Mouse (Mus musculus) erythroblast, embryonic 14.5 days (primary cell): ENCODE measurements around the gene Pax6. TPM values are rescaled to one million over a fixed set of nuclear protein-coding genes. Genes with fewer than 3 reads are reported as not detected.

ENCODE experiments used
- H3K27me3 ChIP-seq: 2 replicates; pipeline ENCODE4 v1.6.1; 2012; ENCODE audit warnings: inconsistent platforms; ENCODE audit not compliant: control insufficient read depth
- H3K36me3 ChIP-seq: 2 replicates; pipeline ENCODE4 v1.6.1; 2012; ENCODE audit warnings: mild to moderate bottlenecking, inconsistent platforms; ENCODE audit not compliant: control insufficient read depth
- H3K4me1 ChIP-seq: 2 replicates; pipeline ENCODE4 v1.6.1; 2012; ENCODE audit warnings: inconsistent platforms; ENCODE audit not compliant: control insufficient read depth
- H3K4me3 ChIP-seq: replicated peaks from 2 replicates; pipeline ENCODE3; 2012; ENCODE audit warnings: moderate library complexity, mild to moderate bottlenecking, inconsistent platforms
- H3K9me3 ChIP-seq: 2 replicates; pipeline ENCODE4 v1.6.1; 2012; ENCODE audit warnings: low read length, inconsistent platforms, mixed read lengths; ENCODE audit not compliant: control insufficient read depth
- GATA1 ChIP-seq: IDR thresholded peaks from 2 replicates; pipeline ENCODE4 v1.6.1; 2012; ENCODE audit warnings: low read length, inconsistent platforms, mixed read lengths
- TAL1 ChIP-seq: IDR thresholded peaks from 3 replicates; pipeline ENCODE4 v1.6.1; 2012; ENCODE audit warnings: low read length, inconsistent platforms, mixed read lengths
- polyA plus RNA-seq: library from polyadenylated mRNA; stranded (reverse); fragments of >175 nt; gene quantifications from 2 replicates; pipeline ENCODE4 v1.2.3, GENCODE M21; 2012

Gene Pax6
- polyA plus RNA-seq, 1 experiment: 0.06 TPM

GRCm38 (mm10) chr2:105687317-105687991 lies 18.8 kb downstream of the Pax6 start:
- no peak overlapping the region for H3K4me3 ChIP-seq
- peaks cover 2% of the 10 kb centered on the region; the same call in 1 of the 2 replicates for H3K4me1 ChIP-seq
- H3K27me3 ChIP-seq: peaks cover 100% of the 10 kb centered on the region
- TF ChIP-seq GATA1: no peak
- TF ChIP-seq TAL1: no peak
- no peaks in the 10 kb centered on the region; the same call in 1 of the 2 replicates for H3K9me3 ChIP-seq
- H3K36me3 ChIP-seq: no peaks in the 10 kb centered on the region

GRCm38 (mm10) chr2:105688011-105688410 lies 19.3 kb downstream of the Pax6 start:
- peaks cover 2% of the 10 kb centered on the region; the same call in 1 of the 2 replicates for H3K4me1 ChIP-seq
- peaks cover 100% of the 10 kb centered on the region for H3K27me3 ChIP-seq

GRCm38 (mm10) chr2:105688436-105689303 lies 20.0 kb downstream of the Pax6 start:
- Histone ChIP-seq H3K4me3 (no peak overlapping the region), H3K27me3 (peaks cover 100% of the 10 kb centered on the region), H3K9me3 (no peaks in the 10 kb centered on the region; the same call in 1 of the 2 replicates), H3K36me3 (no peaks in the 10 kb centered on the region), H3K4me1 (peaks cover 2% of the 10 kb centered on the region; the same call in 1 of the 2 replicates)
- no peak for TF ChIP-seq GATA1
- no peak for TF ChIP-seq TAL1

More at GRCm38 (mm10) chr2:105688011-105688410, 19.3 kb downstream of the Pax6 start:
- Histone ChIP-seq H3K4me3 (no peak overlapping the region), H3K36me3 (no peaks in the 10 kb centered on the region), H3K9me3 (no peaks in the 10 kb centered on the region; the same call in 1 of the 2 replicates)
- TF ChIP-seq GATA1: no peak
- no peak for TF ChIP-seq TAL1

GRCm38 (mm10) chr2:105689304-105689770 lies 20.6 kb downstream of the Pax6 start:
- H3K36me3 ChIP-seq: no peaks in the 10 kb centered on the region
- H3K4me3 ChIP-seq: no peak overlapping the region
- peaks cover 95% of the 10 kb centered on the region for H3K27me3 ChIP-seq
- H3K4me1 ChIP-seq: peaks cover 2% of the 10 kb centered on the region; the same call in 1 of the 2 replicates
- TF ChIP-seq GATA1 (no peak), TAL1 (no peak)
- H3K9me3 ChIP-seq: no peaks in the 10 kb centered on the region; the same call in 1 of the 2 replicates

GRCm38 (mm10) chr2:105689771-105690639 lies 21.3 kb downstream of the Pax6 start:
- Histone ChIP-seq H3K9me3 (no peaks in the 10 kb centered on the region; the same call in 1 of the 2 replicates), H3K4me1 (peaks cover 2% of the 10 kb centered on the region; the same call in 1 of the 2 replicates), H3K4me3 (no peak overlapping the region), H3K36me3 (no peaks in the 10 kb centered on the region), H3K27me3 (peaks cover 89% of the 10 kb centered on the region)
- no peak for TF ChIP-seq TAL1
- TF ChIP-seq GATA1: no peak

GRCm38 (mm10) chr2:105691296-105691695 lies 22.6 kb downstream of the Pax6 start:
- peaks cover 78% of the 10 kb centered on the region for H3K27me3 ChIP-seq
- peaks cover 2% of the 10 kb centered on the region; the same call in 1 of the 2 replicates for H3K4me1 ChIP-seq
- H3K4me3 ChIP-seq: no peak overlapping the region
- H3K9me3 ChIP-seq: no peaks in the 10 kb centered on the region; the same call in 1 of the 2 replicates
- H3K36me3 ChIP-seq: no peaks in the 10 kb centered on the region
- TF ChIP-seq GATA1 (no peak), TAL1 (no peak)

GRCm38 (mm10) chr2:105697741-105698140 lies 29.0 kb downstream of the Pax6 start:
- TF ChIP-seq GATA1: no peak
- TF ChIP-seq TAL1: no peak
- Histone ChIP-seq H3K36me3 (peaks cover 3% of the 10 kb centered on the region), H3K4me1 (no peaks in the 10 kb centered on the region), H3K27me3 (peaks cover 14% of the 10 kb centered on the region), H3K9me3 (no peaks in the 10 kb centered on the region), H3K4me3 (no peak overlapping the region)

GRCm38 (mm10) chr2:105698631-105699030 lies 29.9 kb downstream of the Pax6 start:
- Histone ChIP-seq H3K36me3 (peaks cover 3% of the 10 kb centered on the region), H3K4me3 (no peak overlapping the region), H3K9me3 (no peaks in the 10 kb centered on the region), H3K4me1 (no peaks in the 10 kb centered on the region), H3K27me3 (peaks cover 5% of the 10 kb centered on the region)
- no peak for TF ChIP-seq GATA1
- no peak for TF ChIP-seq TAL1
